Mouse (Mus musculus) layer of hippocampus, adult 8-10 months (tissue): ENCODE results near the gene Ubl7. TPM values are rescaled to one million over a fixed set of nuclear protein-coding genes. Genes with fewer than 3 reads are reported as not detected.
"Not testable (repeated sequence)": the region's sequence is repeated elsewhere in the genome, so short reads cannot be mapped to it uniquely, and the experiment has no call there.

Experiments
- DNase-seq, 2 experiments: peaks; one replicate each; pipeline ENCODE4 v3.0.0; 2022; ENCODE audit warnings: low spot score in 2 of 2
- total RNA-seq, 4 experiments: library from RNA; stranded (reverse); gene quantifications; 2 replicates each; pipeline ENCODE4 v1.2.4; 2022

The Ubl7 gene
- 100 to 1,000 TPM in 2 of 4 experiments, 10 to 100 TPM in 2; 94.6 to 102 (median 98.2) TPM for total RNA-seq

- peak; percentile 89 for DNase-seq
These were observed at the start of gene Ubl7 for GRCm38 (mm10) chr9:57910254-57911160. TSS of gene Ubl7 (plus strand) at chr9:57910979.

GRCm38 (mm10) chr9:57861951-57862471 is 48.8 kb upstream of the Ubl7 start:
- DNase-seq: peak; percentile 60 to 68

- DNase-seq: no peak
These were observed 46.4 kb upstream of the Ubl7 start for GRCm38 (mm10) chr9:57864336-57864735.

- no peak for DNase-seq
These were observed 44.2 kb upstream of the Ubl7 start for GRCm38 (mm10) chr9:57866530-57866929.

GRCm38 (mm10) chr9:57867236-57867635 is 43.5 kb upstream of the Ubl7 start:
- DNase-seq: peak; percentile 12 to 13

GRCm38 (mm10) chr9:57867880-57868279 is 42.9 kb upstream of the Ubl7 start:
- no peak for DNase-seq

GRCm38 (mm10) chr9:57868767-57869166 is 42.0 kb upstream of the Ubl7 start:
- no peak for DNase-seq

GRCm38 (mm10) chr9:57870273-57870816 is 40.4 kb upstream of the Ubl7 start:
- no peak for DNase-seq

GRCm38 (mm10) chr9:57874134-57874533 is 36.6 kb upstream of the Ubl7 start:
- DNase-seq: no peak

- DNase-seq: no peak
These were observed 35.8 kb upstream of the Ubl7 start for GRCm38 (mm10) chr9:57874994-57875393.

- no peak for DNase-seq
These were observed 31.6 kb upstream of the Ubl7 start for GRCm38 (mm10) chr9:57879213-57879612.

- no peak for DNase-seq
These were observed 30.5 kb upstream of the Ubl7 start for GRCm38 (mm10) chr9:57880278-57880677.

- not testable (repeated sequence) for DNase-seq
These were observed 29.0 kb upstream of the Ubl7 start for GRCm38 (mm10) chr9:57881781-57882180.

- no peak for DNase-seq
These were observed 27.4 kb upstream of the Ubl7 start for GRCm38 (mm10) chr9:57883413-57883812.

GRCm38 (mm10) chr9:57888119-57888518 is 22.7 kb upstream of the Ubl7 start:
- DNase-seq: no peak

GRCm38 (mm10) chr9:57900478-57900877 is 10.3 kb upstream of the Ubl7 start:
- no peak for DNase-seq

GRCm38 (mm10) chr9:57901197-57901596 is 9.6 kb upstream of the Ubl7 start:
- no peak for DNase-seq

- no peak for DNase-seq
These were observed 9.2 kb upstream of the Ubl7 start for GRCm38 (mm10) chr9:57901601-57902000.

- no peak for DNase-seq
These were observed 8.6 kb upstream of the Ubl7 start for GRCm38 (mm10) chr9:57902132-57902531.

GRCm38 (mm10) chr9:57903589-57904249 is 7.1 kb upstream of the Ubl7 start:
- DNase-seq: no peak

- DNase-seq: no peak
These were observed 6.5 kb upstream of the Ubl7 start for GRCm38 (mm10) chr9:57904250-57904644.

GRCm38 (mm10) chr9:57907206-57907605 is 3.6 kb upstream of the Ubl7 start:
- DNase-seq: no peak
